ENCODE assay signal across 8 mouse cellular contexts in genomic region chr2:124660686-124661085, GRCm38 (mm10).
"Had no signal": no experiment of that assay in that cellular context is flagged by ENCODE, and none has a peak within 500 bp of the region (broad histone marks: within the 10 kb centered on the region; RNA-seq: fewer than 3 reads in every experiment).

No protein-coding gene starts in this region.

- ATAC-seq: liver, embryonic 12.5 days had no signal

- DNase-seq: kidney, postnatal 25 days; lung, embryonic 14.5 days; lung, postnatal 10 days; lung, postnatal 4 days; midbrain, embryonic 14.5 days; thymus, adult 18-20 months; thymus, postnatal 14 days had no signal
